ENCODE assay signal across 24 mouse cellular contexts in genomic region chr4:149722104-149723020, GRCm38 (mm10). TPM values are rescaled to one million over a fixed set of nuclear protein-coding genes. Genes with fewer than 3 reads are reported as not detected.
DNase-seq lines count a peak whose midpoint lies in the region; TF ChIP-seq lines count a peak whose summit lies in the region.
"Had no signal": no experiment of that assay in that cellular context is flagged by ENCODE, and none has a peak within 500 bp of the region (broad histone marks: within the 10 kb centered on the region; RNA-seq: fewer than 3 reads in every experiment).

No protein-coding gene starts in this region.

- DNase-seq in cerebellum, adult 11-12 months: peak; percentile 71
- DNase-seq in cerebellum, postnatal 4 days (ENCODE audit: low spot score in 2 of 2): no peak
- DNase-seq in left cerebral cortex, postnatal 4 days: peak; percentile 39
- DNase-seq in left cerebral cortex, adult 18-20 months (ENCODE audit: low spot score in 2 of 2): no peak
- DNase-seq in brain, adult 2 months (ENCODE audit: low read depth, low spot score): peak; percentile 67
- peak; percentile 22 to 43 for DNase-seq in cerebellum, postnatal 36 days
- DNase-seq in gastrocnemius, adult 2 months: no peak
- DNase-seq: adrenal gland, adult 2 months; gastrocnemius, postnatal 14 days; heart, adult 18-20 months; heart, postnatal 10 days; kidney, adult 9 months; kidney, postnatal 36 days; lung, embryonic 14.5 days; right cerebral cortex, adult 18-20 months; thymus, postnatal 25 days had no signal

- intact Hi-C loops in left cerebral cortex, postnatal 4 days (cut with DNase I): no loop called here
- intact Hi-C loops in gastrocnemius, adult 2 months (cut with DNase I): no loop called here

- no peak for TF ChIP-seq CTCF in gastrocnemius, adult 2 months (IDR thresholded peaks at IDR 0.05)

- H3K27ac ChIP-seq in gastrocnemius, adult 2 months: no peak overlapping the region
- H3K27ac ChIP-seq: embryonic facial prominence, embryonic 10.5 days; forebrain, embryonic 15.5 days; left cerebral cortex, adult 2 months; limb, embryonic 15.5 days; liver, embryonic 14.5 days; stomach, embryonic 15.5 days had no signal

- H3K4me3 ChIP-seq in gastrocnemius, adult 2 months: no peak overlapping the region
- H3K4me3 ChIP-seq: embryonic facial prominence, embryonic 10.5 days; forebrain, embryonic 15.5 days; heart, embryonic 12.5 days; left cerebral cortex, adult 2 months; limb, embryonic 15.5 days; myocyte; stomach, embryonic 15.5 days had no signal

RNA-seq across cellular contexts. Expression of gene Tmem201, which starts 15.5 kb away (rescaled TPM):
- 10 to 100 TPM; 57.8 to 60.1 TPM for total RNA-seq in left cerebral cortex, postnatal 4 days (2021)
- 10 to 100 TPM; 61.0 to 64.6 TPM for total RNA-seq in left cerebral cortex, adult 18-20 months (2021)
- total RNA-seq in gastrocnemius, adult 2 months (2021): 10 to 100 TPM; 37.2 to 51.0 TPM

RNA-seq across cellular contexts. Expression of gene Pik3cd, which starts 20.0 kb away (rescaled TPM):
- total RNA-seq in left cerebral cortex, postnatal 4 days (2021): 10 to 100 TPM; 46.2 to 53.7 TPM
- total RNA-seq in left cerebral cortex, adult 18-20 months (2021): 10 to 100 TPM; 23.8 to 24.9 TPM
- total RNA-seq in gastrocnemius, adult 2 months (2021): 1 to 10 TPM; 8.9 to 9.1 TPM

RNA-seq across cellular contexts. Expression of gene Slc25a33, which starts 51.7 kb away (rescaled TPM):
- total RNA-seq in left cerebral cortex, postnatal 4 days (2021): 10 to 100 TPM; 18.6 to 19.4 TPM
- 10 to 100 TPM; 30.5 to 31.8 TPM for total RNA-seq in left cerebral cortex, adult 18-20 months (2021)
- 10 to 100 TPM; 11.3 to 11.7 TPM for total RNA-seq in gastrocnemius, adult 2 months (2021)

Comparison
In these comparisons a context has a peak if more than half of its experiments do, and no peak if none do; other contexts are left out.
1. DNase-seq: peak in cerebellum, adult 11-12 months (single experiment), left cerebral cortex, postnatal 4 days (single experiment), brain, adult 2 months (single experiment) and cerebellum, postnatal 36 days (2 of 2); none in cerebellum, postnatal 4 days (0 of 2), left cerebral cortex, adult 18-20 months (0 of 2) and gastrocnemius, adult 2 months (single experiment).